Mouse (Mus musculus): ENCODE measurements around the gene Mest. TPM values are rescaled to one million over a fixed set of nuclear protein-coding genes. Genes with fewer than 3 reads are reported as not detected.

Mest gene
- total RNA-seq (2021): 1,000 to 10,000 TPM in 1 of 2 experiments, 100 to 1,000 TPM in 1; 835 to 1,053 TPM
- long read RNA-seq, experiment 1, transcript Mest-211 (12 exons, 2,561 nt): major isoform, 1,686 of 1,973 reads
- long read RNA-seq, experiment 1, partial matches to known transcripts: 198 of 1,973 reads
- long read RNA-seq, experiment 1, other reads (novel, unspliced or antisense): 89 of 1,973 reads
- long read RNA-seq, experiment 2, transcript Mest-211 (12 exons, 2,561 nt): major isoform, 1,387 of 1,592 reads
- long read RNA-seq, experiment 2, partial matches to known transcripts: 141 of 1,592 reads
- long read RNA-seq, experiment 2, other reads (novel, unspliced or antisense): 64 of 1,592 reads

DNA sequence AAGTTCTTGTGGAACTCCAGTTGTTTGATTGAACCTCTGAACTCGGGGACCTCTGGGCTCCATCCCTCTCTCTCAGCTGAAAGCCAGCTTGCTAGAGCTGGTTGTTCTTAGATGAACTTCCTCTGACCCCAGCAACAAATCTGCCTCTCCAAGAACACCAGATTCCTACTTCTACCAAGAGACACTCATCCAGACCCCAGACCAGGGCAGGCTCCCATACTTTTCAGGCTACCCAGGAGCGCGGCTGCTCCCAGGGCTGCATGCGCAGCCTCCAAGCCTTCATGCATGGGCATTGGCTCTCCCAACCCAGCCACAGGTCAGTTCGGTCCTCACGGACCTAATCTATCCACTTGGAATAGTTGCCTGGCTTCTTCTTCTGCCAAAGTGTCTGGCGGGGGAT, at the start of gene Mest:
Mest (plus strand) TSS at position 217 of the 400 bp plus-strand sequence.
- no peak for DNase-seq (ENCODE audit: low spot score in 2 of 2)

DNA sequence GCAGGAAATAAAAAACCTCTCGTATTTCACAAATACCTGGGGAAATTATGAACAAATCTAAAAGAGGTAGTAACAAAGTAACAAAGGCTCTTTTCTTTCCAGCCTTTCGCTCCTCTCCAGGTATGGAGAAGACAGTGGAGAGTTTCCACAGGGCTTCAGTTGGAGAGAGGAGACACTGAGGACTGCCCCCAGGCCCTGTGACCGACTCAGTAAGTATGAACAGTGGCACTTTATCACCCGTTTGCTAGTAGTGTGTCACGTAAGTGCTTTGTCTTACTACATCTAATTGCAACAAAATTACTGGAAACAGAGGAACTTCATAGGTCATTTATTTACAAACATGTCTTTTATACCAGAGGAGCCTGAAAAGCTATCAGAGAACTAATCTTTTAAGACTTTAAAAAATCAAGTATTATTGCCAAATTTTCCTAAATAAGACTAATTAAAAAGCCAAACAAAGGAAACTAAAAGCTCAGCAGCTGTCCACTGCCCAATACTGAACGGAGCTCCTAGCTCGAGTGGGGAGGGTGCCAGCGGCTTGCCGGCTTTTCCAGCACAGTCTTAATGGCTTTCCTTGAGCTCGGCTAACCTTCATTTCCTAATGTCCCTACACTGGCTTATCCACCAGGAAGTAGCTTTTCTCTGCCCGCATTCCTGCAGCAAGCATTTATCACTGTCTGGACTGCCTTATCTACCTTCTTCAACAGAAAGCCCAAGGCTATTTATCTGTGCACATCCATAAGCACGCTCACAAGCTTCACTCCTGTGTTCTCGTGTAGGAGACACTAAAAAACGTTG, 49.4 kb upstream of the Mest start:
- peak; percentile 42 to 67 for DNase-seq (ENCODE audit: low spot score in 2 of 2)

DNA sequence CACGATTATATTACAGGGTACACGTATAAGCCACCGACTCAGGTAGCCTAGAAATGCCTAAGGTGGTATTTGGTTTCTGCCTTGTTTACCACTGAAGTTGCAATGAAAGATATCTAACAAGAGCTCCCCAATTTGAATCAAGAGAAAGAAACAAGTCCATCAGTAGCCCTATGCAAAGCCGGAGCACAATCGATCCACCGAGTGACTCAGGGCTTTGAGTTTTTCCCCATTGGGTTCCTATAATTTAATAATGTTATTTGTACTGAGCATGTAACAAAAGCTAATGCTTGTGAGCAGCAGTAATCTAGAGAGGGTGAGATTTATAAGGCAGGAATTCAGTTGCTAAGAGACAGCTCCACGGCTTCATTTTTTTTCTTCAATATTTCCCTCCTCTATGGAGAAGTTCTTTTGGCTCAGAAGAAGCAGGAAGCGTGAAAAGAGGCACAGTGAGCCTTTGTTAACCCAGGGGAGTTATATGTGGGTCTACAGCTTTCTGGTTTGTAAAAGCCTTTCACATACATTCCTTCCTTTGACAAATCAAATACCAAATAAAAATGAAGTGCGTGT, 48.5 kb upstream of the Mest start:
- DNase-seq (ENCODE audit: low spot score in 2 of 2): no peak

- DNase-seq (ENCODE audit: low spot score in 2 of 2): peak in 1 of 2 experiments; percentile 57
Observed at GRCm38 (mm10) chr6:30675281-30675771, 48.0 kb upstream of the Mest start.

DNA sequence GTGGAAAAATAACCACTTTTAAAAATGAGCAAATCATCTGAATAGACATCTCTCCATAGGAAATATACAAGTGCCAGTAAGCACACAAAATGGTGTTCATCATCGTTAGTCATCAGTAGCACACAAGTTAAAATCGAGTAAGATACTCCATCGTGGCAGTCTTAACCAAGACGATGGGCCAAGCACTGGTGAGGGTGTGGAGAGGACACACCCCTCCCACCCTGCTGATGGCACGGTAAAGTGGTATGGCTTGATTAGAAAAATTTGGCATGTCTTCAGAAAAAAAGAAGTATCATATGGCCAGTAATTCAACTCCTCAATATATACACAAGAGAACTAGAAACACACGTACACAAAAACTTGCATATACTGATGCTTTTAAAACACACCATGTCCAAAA, 46.8 kb upstream of the Mest start:
- DNase-seq (ENCODE audit: low spot score in 2 of 2): no peak

- no peak for DNase-seq (ENCODE audit: low spot score in 2 of 2)
Observed at GRCm38 (mm10) chr6:30677591-30677990, 45.8 kb upstream of the Mest start.

GRCm38 (mm10) chr6:30678482-30678881, 44.9 kb upstream of the Mest start:
- DNase-seq (ENCODE audit: low spot score in 2 of 2): no peak

DNA sequence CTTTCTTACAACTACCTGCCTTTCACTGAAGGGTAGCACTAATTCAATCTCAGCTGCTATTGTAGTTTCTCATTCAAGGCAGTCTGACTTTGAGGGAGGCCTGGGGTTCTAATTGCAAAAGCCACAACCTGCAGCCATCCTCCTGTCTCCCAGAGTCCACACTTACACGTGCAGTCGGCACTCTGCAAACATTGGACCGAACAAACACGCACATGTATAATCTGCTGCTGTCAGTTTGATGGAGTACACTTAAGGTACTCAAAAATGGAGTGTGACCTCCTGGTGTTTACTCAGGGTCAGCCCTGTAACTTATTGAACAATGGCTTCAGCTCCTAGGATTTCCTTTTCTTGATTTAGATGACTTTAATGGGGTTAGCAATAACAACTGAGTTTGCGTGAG, 43.8 kb upstream of the Mest start:
- no peak for DNase-seq (ENCODE audit: low spot score in 2 of 2)

- no peak for DNase-seq (ENCODE audit: low spot score in 2 of 2)
Observed at GRCm38 (mm10) chr6:30680442-30680841, 42.9 kb upstream of the Mest start.

GRCm38 (mm10) chr6:30681935-30682900, 41.1 kb upstream of the Mest start:
- peak; percentile 72 to 87 for DNase-seq (ENCODE audit: low spot score in 2 of 2)

DNA sequence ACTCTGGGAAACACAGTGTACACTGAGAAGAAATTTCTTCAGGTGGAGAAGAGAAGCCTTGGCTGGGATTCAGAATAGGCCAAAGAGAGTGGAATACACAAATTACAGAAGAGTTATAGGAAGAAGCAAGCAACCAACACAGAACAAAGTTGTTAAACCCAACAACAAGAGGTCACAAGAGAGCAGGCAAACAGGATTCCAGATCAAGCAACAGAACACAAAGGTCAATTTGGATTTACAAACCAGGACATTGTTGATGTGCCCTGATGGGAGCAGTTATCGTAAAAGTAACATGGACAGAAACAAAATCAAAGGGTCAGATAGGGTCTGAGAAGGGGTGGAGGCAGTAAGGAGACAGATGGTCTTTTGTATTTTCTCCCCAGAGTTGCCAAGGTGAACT, 38.8 kb upstream of the Mest start:
- no peak for DNase-seq (ENCODE audit: low spot score in 2 of 2)

DNA sequence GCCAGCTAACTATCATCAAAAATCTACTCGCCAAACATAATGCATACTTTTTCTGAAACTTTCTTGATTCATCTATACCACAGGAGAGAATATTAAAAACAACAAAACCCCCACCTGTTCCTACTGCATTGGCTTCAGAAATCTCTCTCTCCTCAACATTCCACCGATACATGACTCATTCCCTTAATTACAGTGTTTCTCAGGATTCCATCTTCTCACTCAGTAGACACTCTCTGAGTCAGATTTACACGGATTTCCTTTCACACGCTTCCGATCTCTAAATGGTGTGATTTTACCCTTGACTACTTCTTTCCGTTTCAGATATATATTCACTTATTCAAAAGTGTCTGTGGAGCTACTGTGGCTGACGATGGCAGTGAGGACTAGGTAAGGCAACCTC, 36.1 kb upstream of the Mest start:
- no peak for DNase-seq (ENCODE audit: low spot score in 2 of 2)

GRCm38 (mm10) chr6:30692826-30693225, 30.5 kb upstream of the Mest start:
- no peak for DNase-seq (ENCODE audit: low spot score in 2 of 2)

DNA sequence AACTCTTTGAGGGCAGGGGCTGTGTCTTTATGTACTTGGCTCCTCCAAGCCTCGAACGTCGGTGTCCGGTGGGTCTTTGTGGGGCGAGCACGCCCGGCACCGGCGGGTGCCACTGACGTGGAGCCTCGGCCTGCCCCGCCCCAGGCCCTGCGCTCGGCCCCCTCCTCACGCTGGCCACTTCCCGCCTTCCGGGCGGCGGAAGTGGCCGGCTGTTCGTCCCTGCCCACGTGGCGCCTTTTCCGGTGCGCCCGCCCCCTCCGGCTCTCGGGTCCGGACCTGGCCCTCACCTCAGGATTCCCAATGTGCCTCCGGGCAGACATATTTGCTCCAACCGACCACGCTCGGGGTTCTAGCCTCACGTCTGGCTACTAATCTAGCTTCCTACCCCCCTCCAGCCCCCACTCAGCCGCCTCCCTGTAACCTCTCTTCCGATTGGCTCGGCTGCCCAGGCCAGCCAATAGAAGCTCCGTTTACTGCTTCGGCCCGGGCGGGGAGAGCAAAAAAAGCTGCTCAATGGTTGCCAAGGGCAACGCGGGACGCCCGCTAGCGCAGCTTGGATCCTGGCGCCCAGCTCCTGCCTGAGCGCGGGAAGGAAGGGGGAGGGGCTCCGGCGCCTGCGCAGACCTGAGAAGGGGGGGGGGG, 29.9 kb upstream of the Mest start, which contains the start of gene Cep41:
Cep41 (minus strand) TSS at position 400 of the 642 bp plus-strand sequence.
- peak; percentile 91 to 94 for DNase-seq (ENCODE audit: low spot score in 2 of 2)

DNA sequence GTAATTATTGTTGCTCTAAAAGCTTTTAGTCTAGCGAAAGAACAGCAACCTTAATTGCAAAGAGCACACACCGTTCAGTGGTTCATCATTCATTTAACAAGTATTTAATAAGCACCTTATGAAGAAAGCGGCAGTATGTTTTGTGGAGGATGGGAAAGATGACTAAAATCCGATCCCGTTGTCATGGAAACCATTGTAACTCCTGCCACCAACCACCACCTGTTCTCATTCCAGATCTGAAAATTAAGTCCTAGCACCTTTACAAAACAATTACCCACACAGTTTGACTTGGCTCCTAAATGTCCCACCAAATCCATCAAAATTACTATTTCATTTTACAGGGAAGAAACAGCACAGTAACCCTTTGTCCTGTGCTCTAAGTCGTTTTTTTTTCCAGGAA, 29.1 kb upstream of the Mest start:
- DNase-seq (ENCODE audit: low spot score in 2 of 2): no peak

DNA sequence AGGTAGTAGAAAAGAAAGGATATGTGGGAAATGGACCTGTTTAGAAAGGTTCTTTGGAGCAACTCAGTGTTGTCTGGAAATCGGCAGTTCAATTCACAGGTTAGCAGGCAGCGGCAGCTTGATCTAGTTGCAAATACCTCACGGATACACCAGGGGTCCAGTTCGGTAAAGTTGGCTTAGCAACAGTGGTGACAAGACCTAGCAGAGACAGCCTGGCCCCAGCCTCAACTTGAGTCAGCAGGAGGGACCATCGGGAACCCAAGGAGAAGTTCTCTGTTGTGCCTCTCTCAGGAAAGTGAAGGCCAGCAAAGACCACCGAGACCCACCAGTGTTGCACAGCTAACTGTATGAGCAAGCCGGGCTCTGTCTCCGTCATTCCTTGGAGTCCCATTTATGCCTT, 28.2 kb upstream of the Mest start:
- DNase-seq (ENCODE audit: low spot score in 2 of 2): no peak

DNA sequence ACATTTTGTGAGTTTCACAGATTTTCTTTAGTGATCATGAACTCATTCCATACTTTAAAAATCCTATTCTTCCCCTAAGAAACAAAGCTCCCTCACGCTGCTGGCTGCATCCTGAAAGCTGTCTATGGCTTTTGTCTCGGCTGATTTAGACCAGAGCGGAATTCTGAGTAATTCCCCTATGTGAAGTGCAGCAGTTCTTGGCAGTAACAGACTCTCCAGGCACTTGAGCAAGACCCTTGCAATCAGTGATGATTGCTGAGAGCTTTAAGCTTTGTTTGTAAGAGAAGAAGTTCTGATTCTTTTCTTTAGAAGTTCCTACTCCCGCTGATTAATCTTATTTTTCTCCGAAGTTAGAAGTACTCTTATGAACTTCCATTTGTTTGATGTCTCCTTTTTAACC, 25.9 kb upstream of the Mest start:
- no peak for DNase-seq (ENCODE audit: low spot score in 2 of 2)

GRCm38 (mm10) chr6:30698036-30698435, 25.3 kb upstream of the Mest start:
- peak; percentile 40 to 64 for DNase-seq (ENCODE audit: low spot score in 2 of 2)

DNA sequence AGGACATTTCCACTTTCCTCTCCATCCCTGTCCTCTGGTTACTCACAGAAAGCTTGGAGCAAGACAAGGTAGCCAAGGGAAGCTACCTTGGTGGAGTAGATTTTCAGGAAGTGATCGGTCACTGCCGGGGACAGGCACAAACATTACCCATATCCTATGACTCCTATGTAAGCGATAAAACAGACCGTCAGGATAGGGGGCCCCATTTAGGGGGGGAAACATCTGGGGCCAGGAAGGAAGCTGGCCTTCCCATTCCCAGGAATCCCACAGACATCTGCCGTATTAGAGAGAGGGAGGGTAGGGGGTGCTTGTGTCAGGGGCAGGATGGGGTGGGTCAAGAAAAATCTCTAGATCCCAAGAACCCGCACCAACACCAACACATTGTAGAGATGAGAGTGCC, 23.2 kb upstream of the Mest start:
- no peak for DNase-seq (ENCODE audit: low spot score in 2 of 2)

GRCm38 (mm10) chr6:30702881-30703280, 20.5 kb upstream of the Mest start:
- no peak for DNase-seq (ENCODE audit: low spot score in 2 of 2)

All from gastrocnemius, postnatal 4 days (tissue).